Mouse (Mus musculus) embryonic facial prominence, embryonic 10.5 days (tissue): Measurements from ENCODE around the gene Strada. TPM values are rescaled to one million over a fixed set of nuclear protein-coding genes. Genes with fewer than 3 reads are reported as not detected.
A peak's percentile ranks its signal among the peaks of the same experiment; 100 is the strongest.

Experiments used
- DNase-seq: peaks from one replicate; pipeline ENCODE4 v3.0.0-alpha.2; 2017; ENCODE audit warnings: low spot score
- H3K27ac ChIP-seq: fragments of 300-500 bp; sonication (generic); replicated peaks from 2 replicates; pipeline ENCODE4 v1.5.1; 2016; ENCODE audit warnings: mild to moderate bottlenecking
- H3K27me3 ChIP-seq: fragments of 300-500 bp; sonication (generic); replicated peaks from 2 replicates; pipeline ENCODE4 v1.6.1; 2016; ENCODE audit warnings: low read depth, mild to moderate bottlenecking; ENCODE audit not compliant: poor library complexity, severe bottlenecking
- H3K36me3 ChIP-seq: fragments of 300-500 bp; sonication (generic); replicated peaks from 2 replicates; pipeline ENCODE4 v1.6.1; 2016; ENCODE audit warnings: mild to moderate bottlenecking, moderate library complexity
- H3K4me1 ChIP-seq: fragments of 300-500 bp; sonication (generic); 2 replicates; pipeline ENCODE4 v1.6.1; 2016
- H3K4me3 ChIP-seq: fragments of 300-500 bp; sonication (generic); 2 replicates; pipeline ENCODE4 v1.5.1; 2016; ENCODE audit warnings: mild to moderate bottlenecking, moderate library complexity
- H3K9me3 ChIP-seq: fragments of 300-500 bp; sonication (generic); 2 replicates; pipeline ENCODE4 v1.6.1; 2016; ENCODE audit warnings: mild to moderate bottlenecking
- WGBS: fragments of 180-500 bp; shearing (Covaris S2); methylation state at CpG from one replicate; pipeline ENCODE4 v1.1.7; 2016; 5-methylcytosine and 5-hydroxymethylcytosine counted together
- polyA plus RNA-seq: library from polyadenylated mRNA; unstranded; fragments of >200 nt; fragmentation: Nextera tagmentation; extraction: Ambion mirVana; gene quantifications from 2 replicates; pipeline ENCODE4 v1.2.1, GENCODE M21; 2016

Gene Strada
- polyA plus RNA-seq, 1 experiment from 2014 or later = 40.4 TPM

DNA sequence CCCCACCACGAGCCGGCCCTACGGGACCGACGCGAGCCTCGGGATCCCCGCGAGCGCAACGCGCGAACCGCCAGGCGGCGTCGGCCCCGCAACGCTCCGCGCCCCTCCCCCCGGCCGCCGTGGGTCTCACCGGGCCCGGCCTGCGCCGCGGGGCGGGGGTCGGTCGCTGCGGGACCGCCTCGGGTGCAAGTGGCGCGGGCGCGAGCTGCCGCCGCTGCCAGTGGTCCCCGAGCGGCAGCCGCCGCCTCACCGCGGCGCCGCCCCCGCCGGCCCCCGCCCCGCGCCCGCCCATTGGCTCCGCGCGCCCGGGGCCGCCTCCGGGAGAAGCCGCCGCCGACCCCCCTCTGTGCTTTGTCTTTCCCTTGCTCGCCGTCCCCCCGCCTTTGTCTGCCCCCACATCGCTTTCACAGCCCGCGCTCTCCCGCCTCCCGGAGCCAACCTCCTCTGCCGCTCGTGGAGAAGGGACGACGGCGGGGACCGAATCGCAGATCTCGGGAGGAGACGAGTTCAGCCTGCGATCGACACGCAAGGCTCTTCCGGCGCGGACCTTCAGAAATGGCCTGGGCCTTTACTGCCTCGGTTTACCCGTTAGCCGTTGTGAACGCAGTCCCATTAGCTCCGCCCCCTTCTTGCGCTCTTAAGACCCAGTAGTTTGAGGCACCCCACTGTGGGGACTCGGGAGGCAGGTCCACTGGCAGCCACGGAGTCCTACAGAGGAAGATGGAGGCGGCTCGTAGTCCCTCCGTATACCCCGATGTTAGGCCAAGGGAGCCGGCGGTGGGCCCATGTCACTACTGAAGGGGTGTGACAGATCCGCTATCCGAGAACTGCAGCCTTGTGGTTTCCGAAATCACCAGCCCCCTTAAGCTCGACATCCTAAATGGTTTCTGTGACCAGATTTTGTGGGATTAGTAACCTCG, 41.8 kb downstream of the Strada start:
- Histone ChIP-seq H3K9me3 (no peaks in the 10 kb centered on the region), H3K27me3 (no peaks in the 10 kb centered on the region), H3K4me3 (peak overlapping the region; percentile 90), H3K27ac (peak overlapping the region; percentile 99), H3K36me3 (peaks cover 73% of the 10 kb centered on the region), H3K4me1 (peaks cover 58% of the 10 kb centered on the region)
- under 1% methylated on average over 104 of the region's 106 CpGs for WGBS
- peak; percentile 90 for DNase-seq

DNA sequence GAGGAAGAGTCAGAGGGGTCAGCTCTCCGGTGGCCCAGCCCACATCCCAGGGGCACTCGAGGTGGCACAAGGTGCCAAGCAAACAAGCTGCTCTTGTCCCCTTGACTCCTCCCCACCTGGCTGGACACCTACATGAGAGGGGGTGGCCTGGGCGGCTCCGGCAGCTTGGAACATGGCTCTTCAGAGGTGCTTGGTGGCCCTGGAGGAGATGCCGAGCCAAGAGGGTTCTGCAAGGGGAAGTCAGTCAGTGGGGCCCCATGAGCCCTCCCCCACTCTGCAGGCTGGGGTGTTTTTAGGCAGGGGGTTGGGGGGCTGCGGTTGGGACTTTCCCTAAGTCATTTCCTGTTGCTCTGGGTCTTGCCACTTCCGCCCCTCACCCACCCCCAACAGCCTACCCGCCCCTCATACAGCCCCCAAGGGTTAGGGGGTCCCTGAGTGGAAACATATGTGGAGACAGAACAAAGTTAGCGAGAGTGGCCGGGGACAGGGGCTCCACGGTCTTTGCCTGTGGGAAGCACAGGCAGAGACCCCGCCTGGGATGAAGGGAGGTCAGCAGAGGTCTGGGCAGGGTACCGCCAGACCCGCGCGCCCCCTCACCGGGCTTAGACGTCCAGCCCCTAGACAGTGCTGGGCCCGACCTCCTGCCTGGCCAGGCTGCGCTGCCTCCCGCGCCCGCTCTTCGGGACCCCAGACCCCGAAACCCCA, 42.6 kb downstream of the Strada start:
- no peaks in the 10 kb centered on the region for H3K9me3 ChIP-seq
- peaks cover 58% of the 10 kb centered on the region for H3K4me1 ChIP-seq
- H3K27ac ChIP-seq = peak overlapping the region; percentile 99
- H3K27me3 ChIP-seq = no peaks in the 10 kb centered on the region
- H3K4me3 ChIP-seq = peak overlapping the region; percentile 90
- under 1% methylated on average over 25 of the region's 25 CpGs for WGBS
- peaks cover 73% of the 10 kb centered on the region for H3K36me3 ChIP-seq
- peak; percentile 83 for DNase-seq

DNA sequence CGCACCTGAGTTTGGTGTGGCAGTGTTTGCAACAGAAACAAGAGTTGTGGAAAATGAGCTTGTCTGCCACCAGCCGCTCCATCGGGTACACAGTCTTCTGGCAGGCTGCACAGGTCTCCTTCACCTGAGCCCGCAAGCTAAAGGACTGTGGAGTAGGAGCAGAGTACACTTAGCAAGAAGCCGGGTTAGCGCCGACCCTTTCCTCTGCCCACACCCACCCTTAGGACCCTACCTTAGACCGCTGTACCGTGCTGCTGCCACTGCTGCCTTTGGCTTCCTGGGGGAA, 43.1 kb downstream of the Strada start:
- no peaks in the 10 kb centered on the region for H3K9me3 ChIP-seq
- DNase-seq = no peak
- H3K27me3 ChIP-seq = no peaks in the 10 kb centered on the region
- 36% methylated on average over 9 of the region's 9 CpGs for WGBS
- peaks cover 58% of the 10 kb centered on the region for H3K4me1 ChIP-seq
- H3K4me3 ChIP-seq = peak overlapping the region; percentile 90
- H3K36me3 ChIP-seq = peaks cover 73% of the 10 kb centered on the region
- H3K27ac ChIP-seq = peak overlapping the region; percentile 99

DNA sequence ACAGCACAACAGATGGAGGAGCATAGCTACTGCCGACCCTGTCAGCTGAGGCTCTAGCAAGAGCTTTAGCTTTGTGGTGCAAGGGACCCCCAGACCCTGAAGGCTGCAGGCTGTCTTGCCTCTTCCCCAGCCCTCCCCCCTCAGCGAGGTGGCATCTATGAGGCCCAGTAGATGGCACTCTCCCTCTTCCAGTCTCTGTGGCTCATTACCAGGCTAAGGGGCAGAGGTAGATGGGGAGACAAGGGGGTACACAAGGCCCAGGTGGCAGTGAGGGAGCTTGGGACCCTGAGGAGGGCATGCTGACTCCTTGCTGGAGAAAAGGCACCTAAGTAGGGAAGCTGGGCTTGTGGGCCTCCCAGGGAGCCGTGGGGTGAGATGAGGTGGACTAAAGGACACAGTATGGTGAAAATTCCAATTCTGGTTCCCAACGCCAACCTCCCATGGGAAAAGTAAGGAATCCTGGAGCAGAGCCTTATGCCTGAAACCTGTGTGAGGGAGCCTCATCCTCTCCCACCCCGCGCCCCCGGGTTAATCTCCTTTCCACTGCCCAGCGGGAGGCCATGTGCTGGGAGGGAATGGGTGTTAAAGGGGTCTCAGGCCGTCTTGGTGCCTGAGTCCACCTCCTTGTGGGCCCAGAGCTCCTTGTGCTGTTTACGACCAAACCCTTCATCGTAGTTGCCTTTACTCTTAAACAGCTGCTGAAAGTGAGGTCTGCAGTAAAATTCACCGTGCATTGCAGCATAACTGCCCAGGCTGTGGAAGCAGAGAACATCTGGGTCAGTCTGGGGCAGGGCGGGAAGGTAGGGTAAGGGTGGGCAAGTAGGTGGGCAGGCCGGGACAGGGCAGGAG, 43.7 kb downstream of the Strada start:
- no peaks in the 10 kb centered on the region for H3K9me3 ChIP-seq
- no peak for DNase-seq
- peak overlapping the region; percentile 99 for H3K27ac ChIP-seq
- H3K4me3 ChIP-seq = peak overlapping the region; percentile 90
- H3K4me1 ChIP-seq = peaks cover 53% of the 10 kb centered on the region
- 64% methylated on average over 14 of the region's 14 CpGs for WGBS
- H3K27me3 ChIP-seq = no peaks in the 10 kb centered on the region
- H3K36me3 ChIP-seq = peaks cover 73% of the 10 kb centered on the region

DNA sequence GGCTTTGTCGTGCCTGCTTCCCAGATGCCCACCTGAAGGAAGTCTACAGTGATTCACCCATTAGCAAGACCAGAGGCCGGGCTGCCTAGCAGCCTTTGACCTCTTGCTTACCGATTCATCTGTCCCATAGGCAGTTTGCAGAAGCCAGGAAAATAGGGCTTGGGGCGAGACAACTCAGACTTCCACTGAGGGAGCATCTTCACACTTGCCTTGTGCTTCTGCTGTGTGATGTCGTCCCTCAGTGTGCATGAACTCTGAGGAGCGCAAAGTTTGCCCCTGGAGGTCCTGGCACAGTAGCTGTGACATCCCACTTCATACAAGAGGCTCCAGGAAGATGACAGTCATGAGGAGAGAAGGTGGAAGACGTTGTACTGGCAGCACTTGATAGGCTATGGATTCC, 44.8 kb downstream of the Strada start:
- H3K4me1 ChIP-seq = peaks cover 53% of the 10 kb centered on the region
- no peak overlapping the region for H3K27ac ChIP-seq
- H3K27me3 ChIP-seq = no peaks in the 10 kb centered on the region
- DNase-seq = no peak
- WGBS = 88% methylated on average over 7 of the region's 7 CpGs
- H3K9me3 ChIP-seq = no peaks in the 10 kb centered on the region
- H3K36me3 ChIP-seq = peaks cover 73% of the 10 kb centered on the region
- H3K4me3 ChIP-seq = peak overlapping the region; percentile 25; the same call in 1 of the 2 replicates

DNA sequence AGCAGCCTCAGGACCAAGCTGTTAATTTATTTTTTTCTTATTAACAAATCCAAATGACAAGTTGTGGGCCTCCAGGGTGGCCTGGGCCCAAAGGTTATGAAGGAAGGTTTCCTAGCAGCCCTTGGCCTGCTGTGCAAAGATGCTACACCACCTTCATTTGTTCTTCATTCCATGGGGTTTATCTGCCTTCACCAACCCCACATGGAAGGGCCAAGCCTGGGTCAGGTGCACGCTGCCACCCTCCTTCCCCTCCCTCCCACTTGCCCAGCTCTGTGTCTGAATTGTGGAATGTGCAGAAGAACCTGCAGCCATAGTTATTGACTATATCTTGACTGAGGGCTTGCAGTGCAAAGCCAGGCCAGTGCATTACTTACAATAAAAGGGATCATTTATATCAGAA, 45.7 kb downstream of the Strada start:
- Histone ChIP-seq H3K36me3 (peaks cover 80% of the 10 kb centered on the region), H3K27me3 (no peaks in the 10 kb centered on the region), H3K9me3 (no peaks in the 10 kb centered on the region), H3K4me1 (peaks cover 47% of the 10 kb centered on the region), H3K4me3 (no peak overlapping the region; the same call in 1 of the 2 replicates), H3K27ac (no peak overlapping the region)
- DNase-seq = no peak
- WGBS = 76% methylated on average over 1 of the region's 1 CpGs

DNA sequence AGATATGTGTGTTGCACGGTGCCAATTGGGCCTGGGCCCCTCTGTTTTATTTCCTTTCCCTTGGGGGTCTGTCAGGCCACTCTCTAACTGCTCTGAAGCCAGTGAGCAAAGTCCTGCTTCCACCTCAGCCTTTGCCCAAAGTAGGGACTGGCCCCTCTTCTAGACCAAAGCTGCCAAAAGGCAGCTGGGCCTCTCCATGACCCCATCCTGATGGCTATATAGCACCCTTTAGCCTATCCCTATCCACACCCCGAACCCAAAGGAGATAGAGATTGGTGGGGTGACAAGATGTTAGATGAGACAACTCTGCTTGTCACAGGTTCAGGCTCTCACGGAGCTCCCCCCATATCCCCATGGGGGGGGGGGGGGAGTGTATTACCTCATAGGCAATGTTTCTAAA, 46.2 kb downstream of the Strada start:
- Histone ChIP-seq H3K4me3 (no peak overlapping the region), H3K36me3 (peaks cover 85% of the 10 kb centered on the region), H3K9me3 (no peaks in the 10 kb centered on the region), H3K27ac (no peak overlapping the region), H3K27me3 (no peaks in the 10 kb centered on the region), H3K4me1 (peaks cover 42% of the 10 kb centered on the region)
- DNase-seq = no peak
- 72% methylated on average over 3 of the region's 3 CpGs for WGBS

DNA sequence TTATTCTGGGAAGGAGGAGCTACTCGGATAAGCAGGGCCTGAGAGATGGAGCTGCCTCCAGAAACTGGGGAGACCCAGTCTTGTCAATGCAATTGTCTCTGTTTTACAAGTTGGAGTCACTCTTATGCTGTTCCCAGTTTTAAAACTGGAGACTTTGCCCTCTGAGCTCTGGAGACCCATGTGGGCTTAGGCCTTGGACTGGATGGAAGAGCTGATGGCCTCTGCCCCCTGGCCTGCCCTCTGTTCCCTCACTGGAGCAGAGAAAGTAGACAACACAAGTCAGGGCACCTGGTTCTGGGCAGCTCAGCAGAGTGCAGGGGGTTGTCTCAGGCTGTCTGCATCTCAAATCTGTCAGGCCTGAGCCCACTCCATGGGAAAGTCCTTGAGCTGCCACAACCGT, 47.2 kb downstream of the Strada start:
- H3K4me3 ChIP-seq = no peak overlapping the region
- H3K27ac ChIP-seq = no peak overlapping the region
- H3K36me3 ChIP-seq = peaks cover 95% of the 10 kb centered on the region
- H3K9me3 ChIP-seq = no peaks in the 10 kb centered on the region
- no peaks in the 10 kb centered on the region for H3K27me3 ChIP-seq
- H3K4me1 ChIP-seq = peaks cover 36% of the 10 kb centered on the region
- WGBS = 73% methylated on average over 2 of the region's 2 CpGs
- DNase-seq = no peak

DNA sequence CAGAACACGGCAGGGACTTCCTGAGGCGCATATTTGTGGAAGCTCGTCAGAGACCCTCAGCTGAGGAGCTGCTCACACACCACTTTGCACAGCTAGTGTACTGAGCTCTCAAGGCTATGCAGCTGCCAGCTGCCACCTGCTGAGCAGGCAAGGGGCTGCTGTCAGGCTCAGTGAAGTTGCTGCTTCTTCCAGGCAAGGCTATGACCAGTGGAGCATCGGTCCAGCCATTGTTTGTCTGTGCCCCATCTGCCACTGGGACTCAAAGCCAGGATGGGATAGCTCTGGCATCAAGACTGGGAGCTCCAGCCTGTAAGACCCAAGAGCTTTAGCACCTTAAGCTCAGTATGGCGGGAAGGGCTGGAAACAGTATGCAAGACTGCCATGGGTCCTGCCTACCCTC, 47.9 kb downstream of the Strada start:
- Histone ChIP-seq H3K9me3 (no peaks in the 10 kb centered on the region), H3K4me1 (peaks cover 30% of the 10 kb centered on the region), H3K27ac (no peak overlapping the region), H3K36me3 (peaks cover 99% of the 10 kb centered on the region), H3K4me3 (no peak overlapping the region), H3K27me3 (no peaks in the 10 kb centered on the region)
- DNase-seq = no peak
- WGBS = 84% methylated on average over 5 of the region's 5 CpGs

DNA sequence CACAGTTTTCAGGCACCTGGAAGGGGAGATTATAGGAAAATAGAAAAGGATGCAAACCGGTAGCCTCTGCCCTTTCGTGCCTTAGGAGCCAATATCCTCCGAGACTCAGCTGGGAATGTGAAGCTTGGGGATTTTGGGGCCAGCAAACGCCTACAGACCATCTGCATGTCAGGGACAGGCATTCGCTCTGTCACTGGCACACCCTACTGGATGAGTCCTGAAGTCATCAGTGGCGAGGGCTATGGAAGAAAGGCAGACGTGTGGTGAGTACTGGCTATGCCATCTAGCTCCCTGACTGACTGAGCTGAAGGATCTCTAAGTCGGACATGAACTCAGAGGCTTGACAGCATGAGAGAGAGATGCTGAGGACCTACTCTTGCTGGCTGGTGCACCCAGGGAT, 49.8 kb downstream of the Strada start:
- no peak for DNase-seq
- Histone ChIP-seq H3K9me3 (no peaks in the 10 kb centered on the region), H3K4me3 (no peak overlapping the region), H3K36me3 (peaks cover 99% of the 10 kb centered on the region), H3K4me1 (peaks cover 12% of the 10 kb centered on the region; the same call in 1 of the 2 replicates), H3K27ac (no peak overlapping the region), H3K27me3 (no peaks in the 10 kb centered on the region)
- 78% methylated on average over 8 of the region's 8 CpGs for WGBS

DNA sequence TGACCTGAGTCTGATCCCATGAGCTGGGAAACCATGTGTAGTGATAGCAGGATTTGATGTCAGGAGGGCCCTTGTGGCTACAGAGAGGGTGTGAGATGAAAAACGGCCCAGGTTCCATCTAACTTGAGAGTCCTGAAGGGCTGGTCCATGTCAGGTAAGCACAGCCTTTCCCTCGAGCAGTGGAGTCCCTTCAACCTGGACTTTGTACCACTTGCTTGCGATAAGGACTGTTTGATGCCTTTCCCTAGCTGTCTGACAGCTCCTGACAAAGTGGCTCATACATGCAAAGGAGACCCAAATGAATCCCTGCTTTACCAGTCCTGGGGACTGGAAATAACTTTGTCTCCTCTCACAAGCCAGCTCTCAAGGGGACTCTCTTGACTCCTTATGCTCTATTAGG, 50.7 kb downstream of the Strada start:
- no peak for DNase-seq
- H3K27me3 ChIP-seq = no peaks in the 10 kb centered on the region
- H3K27ac ChIP-seq = no peak overlapping the region
- H3K36me3 ChIP-seq = peaks cover 97% of the 10 kb centered on the region
- peaks cover 6% of the 10 kb centered on the region; the same call in 1 of the 2 replicates for H3K4me1 ChIP-seq
- H3K4me3 ChIP-seq = no peak overlapping the region
- WGBS = 91% methylated on average over 3 of the region's 3 CpGs
- no peaks in the 10 kb centered on the region for H3K9me3 ChIP-seq
